Mouse (Mus musculus): ENCODE measurements around the gene Tmem259. TPM values are rescaled to one million over a fixed set of nuclear protein-coding genes. Genes with fewer than 3 reads are reported as not detected.

Gene Tmem259
- polyA plus RNA-seq, 1 experiment from 2014 or later: 16.1 TPM

GRCm38 (mm10) chr10:79983205-79983604 is 925 bp downstream of the Tmem259 start:
- Histone ChIP-seq H3K9me3 (ENCODE audit: control insufficient read depth, low read length) (no peaks in the 10 kb centered on the region), H3K4me3 (ENCODE audit: low read depth, low read length) (peak overlapping the region; percentile 86), H3K27ac (ENCODE audit: low read depth, low read length) (no peak overlapping the region), H3K27me3 (ENCODE audit: control insufficient read depth, insufficient read depth, low read length) (peaks cover 12% of the 10 kb centered on the region), H3K4me2 (ENCODE audit: low read depth) (peak overlapping the region; percentile 79), H3K4me1 (ENCODE audit: control insufficient read depth, insufficient read depth, low read length) (peaks cover 20% of the 10 kb centered on the region), H3K36me3 (ENCODE audit: control insufficient read depth, insufficient read depth, low read length) (peaks cover 8% of the 10 kb centered on the region), H3K9ac (ENCODE audit: low read length) (peak overlapping the region; percentile 89)
- 77% methylated on average over 5 of the region's 5 CpGs for WGBS
- DNase-seq (ENCODE audit: low spot score): no peak
- no peak for ATAC-seq (ENCODE audit: insufficient read depth, low FRiP score, low TSS enrichment)

- ATAC-seq (ENCODE audit: insufficient read depth, low FRiP score, low TSS enrichment) (no peak), DNase-seq (ENCODE audit: low spot score) (no peak)
- Histone ChIP-seq H3K27me3 (ENCODE audit: control insufficient read depth, insufficient read depth, low read length) (no peaks in the 10 kb centered on the region), H3K27ac (ENCODE audit: low read depth, low read length) (no peak overlapping the region), H3K9me3 (ENCODE audit: control insufficient read depth, low read length) (no peaks in the 10 kb centered on the region), H3K4me1 (ENCODE audit: control insufficient read depth, insufficient read depth, low read length) (peaks cover 13% of the 10 kb centered on the region), H3K4me2 (ENCODE audit: low read depth) (no peak overlapping the region), H3K9ac (ENCODE audit: low read length) (no peak overlapping the region), H3K4me3 (ENCODE audit: low read depth, low read length) (no peak overlapping the region), H3K36me3 (ENCODE audit: control insufficient read depth, insufficient read depth, low read length) (peaks cover 37% of the 10 kb centered on the region)
- 92% methylated on average over 22 of the region's 22 CpGs for WGBS
Measured at GRCm38 (mm10) chr10:79979401-79980155, 4.6 kb downstream of the Tmem259 start.

- Histone ChIP-seq H3K36me3 (ENCODE audit: control insufficient read depth, insufficient read depth, low read length) (peaks cover 37% of the 10 kb centered on the region), H3K4me1 (ENCODE audit: control insufficient read depth, insufficient read depth, low read length) (peaks cover 8% of the 10 kb centered on the region)
- no peak for ATAC-seq (ENCODE audit: insufficient read depth, low FRiP score, low TSS enrichment)
Measured at GRCm38 (mm10) chr10:79978061-79978460, 6.1 kb downstream of the Tmem259 start.

GRCm38 (mm10) chr10:79977324-79977723 is 6.8 kb downstream of the Tmem259 start:
- Histone ChIP-seq H3K27me3 (ENCODE audit: control insufficient read depth, insufficient read depth, low read length) (no peaks in the 10 kb centered on the region; the same call in 1 of the 2 replicates), H3K4me2 (ENCODE audit: low read depth) (no peak overlapping the region), H3K36me3 (ENCODE audit: control insufficient read depth, insufficient read depth, low read length) (peaks cover 37% of the 10 kb centered on the region), H3K4me1 (ENCODE audit: control insufficient read depth, insufficient read depth, low read length) (0 out of 2 replicates have a peak, but pooled peaks cover under 1% of the 10 kb centered on the region), H3K4me3 (ENCODE audit: low read depth, low read length) (no peak overlapping the region), H3K9ac (ENCODE audit: low read length) (no peak overlapping the region), H3K9me3 (ENCODE audit: control insufficient read depth, low read length) (no peaks in the 10 kb centered on the region), H3K27ac (ENCODE audit: low read depth, low read length) (no peak overlapping the region)
- ATAC-seq (ENCODE audit: insufficient read depth, low FRiP score, low TSS enrichment) (no peak), DNase-seq (ENCODE audit: low spot score) (no peak)
- WGBS: 75% methylated on average over 28 of the region's 28 CpGs

More at GRCm38 (mm10) chr10:79978061-79978460, 6.1 kb downstream of the Tmem259 start:
- WGBS: 97% methylated on average over 20 of the region's 21 CpGs
- no peak for DNase-seq (ENCODE audit: low spot score)
- H3K27ac ChIP-seq (ENCODE audit: low read depth, low read length): no peak overlapping the region
- no peaks in the 10 kb centered on the region for H3K9me3 ChIP-seq (ENCODE audit: control insufficient read depth, low read length)
- H3K27me3 ChIP-seq (ENCODE audit: control insufficient read depth, insufficient read depth, low read length): no peaks in the 10 kb centered on the region
- H3K9ac ChIP-seq (ENCODE audit: low read length): no peak overlapping the region
- H3K4me2 ChIP-seq (ENCODE audit: low read depth): no peak overlapping the region
- no peak overlapping the region for H3K4me3 ChIP-seq (ENCODE audit: low read depth, low read length)

DNA sequence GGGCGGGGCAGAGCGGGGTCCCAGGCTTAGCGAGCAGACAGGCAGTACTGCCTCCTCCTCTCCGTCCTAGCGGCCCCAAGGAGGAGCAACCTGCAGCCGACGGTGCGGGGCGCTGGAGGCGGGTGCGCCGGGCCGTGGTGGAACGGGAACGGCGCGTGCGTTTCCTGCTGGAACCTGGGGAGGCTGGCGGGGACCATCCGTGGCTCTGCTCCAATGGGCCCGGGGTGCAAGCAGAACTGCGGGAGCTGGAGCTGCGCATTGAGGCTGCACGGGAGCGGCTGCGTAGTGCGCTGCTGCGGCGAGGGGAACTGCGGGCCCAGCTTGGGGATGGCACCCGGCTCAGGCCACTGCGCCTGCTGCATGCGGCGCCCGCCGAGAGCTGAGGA is 7.4 kb downstream of the Tmem259 start:
- Histone ChIP-seq H3K4me2 (ENCODE audit: low read depth) (no peak overlapping the region), H3K27me3 (ENCODE audit: control insufficient read depth, insufficient read depth, low read length) (peaks cover 4% of the 10 kb centered on the region), H3K4me3 (ENCODE audit: low read depth, low read length) (no peak overlapping the region), H3K36me3 (ENCODE audit: control insufficient read depth, insufficient read depth, low read length) (peaks cover 37% of the 10 kb centered on the region), H3K27ac (ENCODE audit: low read depth, low read length) (no peak overlapping the region), H3K9ac (ENCODE audit: low read length) (no peak overlapping the region), H3K9me3 (ENCODE audit: control insufficient read depth, low read length) (no peaks in the 10 kb centered on the region), H3K4me1 (ENCODE audit: control insufficient read depth, insufficient read depth, low read length) (no peaks in the 10 kb centered on the region)
- ATAC-seq (ENCODE audit: insufficient read depth, low FRiP score, low TSS enrichment) (no peak), DNase-seq (ENCODE audit: low spot score) (no peak)
- 71% methylated on average over 31 of the region's 36 CpGs for WGBS

DNA sequence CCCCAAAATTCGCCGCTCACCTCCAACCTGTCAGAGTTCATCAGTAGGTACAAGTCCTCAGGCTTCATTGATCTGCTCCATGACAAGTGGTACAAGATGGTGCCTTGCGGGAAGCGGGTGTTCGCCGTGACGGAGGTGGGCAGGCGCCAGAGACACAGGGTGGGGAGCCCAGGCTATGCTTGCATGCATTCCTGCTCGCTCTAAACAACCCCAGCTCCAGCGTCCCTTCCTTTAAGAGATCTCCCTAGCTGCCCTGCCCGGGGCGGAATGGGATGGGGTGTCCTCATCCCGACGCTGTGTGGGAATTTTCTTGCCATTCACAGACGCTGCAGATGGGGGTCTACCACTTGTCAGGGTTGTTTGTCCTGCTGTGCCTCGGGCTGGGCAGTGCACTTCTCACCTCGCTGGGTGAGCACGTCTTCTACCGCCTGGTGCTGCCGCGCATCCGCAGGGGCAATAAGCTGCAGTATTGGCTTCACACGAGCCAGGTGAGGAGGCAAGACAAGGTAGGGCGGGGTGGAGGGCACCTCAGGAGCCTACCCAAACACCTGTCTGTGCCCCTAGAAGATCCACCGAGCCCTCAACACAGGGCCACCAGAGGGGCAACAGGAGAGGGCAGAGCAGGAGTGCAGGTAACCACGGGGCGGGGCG is 7.9 kb downstream of the Tmem259 start:
- H3K4me3 ChIP-seq (ENCODE audit: low read depth, low read length): no peak overlapping the region
- H3K4me2 ChIP-seq (ENCODE audit: low read depth): no peak overlapping the region
- peaks cover 10% of the 10 kb centered on the region for H3K27me3 ChIP-seq (ENCODE audit: control insufficient read depth, insufficient read depth, low read length)
- H3K36me3 ChIP-seq (ENCODE audit: control insufficient read depth, insufficient read depth, low read length): peaks cover 37% of the 10 kb centered on the region
- WGBS: 82% methylated on average over 26 of the region's 28 CpGs
- H3K4me1 ChIP-seq (ENCODE audit: control insufficient read depth, insufficient read depth, low read length): no peaks in the 10 kb centered on the region
- no peak overlapping the region for H3K9ac ChIP-seq (ENCODE audit: low read length)
- no peak overlapping the region for H3K27ac ChIP-seq (ENCODE audit: low read depth, low read length)
- ATAC-seq (ENCODE audit: insufficient read depth, low FRiP score, low TSS enrichment) (no peak), DNase-seq (ENCODE audit: low spot score) (no peak)
- no peaks in the 10 kb centered on the region for H3K9me3 ChIP-seq (ENCODE audit: control insufficient read depth, low read length)

DNA sequence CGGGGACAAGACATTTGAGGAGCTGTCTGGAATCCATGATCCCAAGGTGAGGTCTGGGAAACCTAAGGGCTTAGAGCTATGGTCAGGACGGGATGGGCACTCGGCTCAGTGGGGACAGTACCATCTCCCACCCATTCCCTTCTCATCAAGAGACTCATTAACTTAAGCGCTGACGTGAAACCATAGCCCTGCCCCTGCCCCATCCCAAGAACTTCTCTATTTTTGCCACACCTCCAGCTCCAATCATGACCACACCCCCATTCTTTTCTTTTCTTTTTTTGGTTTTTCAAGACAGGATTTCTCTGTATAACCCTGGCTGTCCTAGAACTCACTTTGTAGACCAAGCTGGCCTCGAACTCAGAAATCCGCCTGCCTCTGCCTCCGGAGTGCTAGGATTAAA is 9.5 kb downstream of the Tmem259 start:
- Histone ChIP-seq H3K4me1 (ENCODE audit: control insufficient read depth, insufficient read depth, low read length) (no peaks in the 10 kb centered on the region), H3K27ac (ENCODE audit: low read depth, low read length) (no peak overlapping the region), H3K36me3 (ENCODE audit: control insufficient read depth, insufficient read depth, low read length) (peaks cover 35% of the 10 kb centered on the region), H3K9ac (ENCODE audit: low read length) (no peak overlapping the region), H3K27me3 (ENCODE audit: control insufficient read depth, insufficient read depth, low read length) (peaks cover 23% of the 10 kb centered on the region), H3K9me3 (ENCODE audit: control insufficient read depth, low read length) (no peaks in the 10 kb centered on the region), H3K4me3 (ENCODE audit: low read depth, low read length) (no peak overlapping the region), H3K4me2 (ENCODE audit: low read depth) (no peak overlapping the region)
- DNase-seq (ENCODE audit: low spot score) (no peak), ATAC-seq (ENCODE audit: insufficient read depth, low FRiP score, low TSS enrichment) (no peak)
- 91% methylated on average over 8 of the region's 8 CpGs for whole genome bisulfite sequencing

GRCm38 (mm10) chr10:79974087-79974486 is 10.0 kb downstream of the Tmem259 start:
- H3K4me1 ChIP-seq (ENCODE audit: control insufficient read depth, insufficient read depth, low read length): no peaks in the 10 kb centered on the region
- ATAC-seq (ENCODE audit: insufficient read depth, low FRiP score, low TSS enrichment) (no peak), DNase-seq (ENCODE audit: low spot score) (no peak)
- peaks cover 34% of the 10 kb centered on the region for H3K36me3 ChIP-seq (ENCODE audit: control insufficient read depth, insufficient read depth, low read length)
- H3K9me3 ChIP-seq (ENCODE audit: control insufficient read depth, low read length): no peaks in the 10 kb centered on the region
- peaks cover 26% of the 10 kb centered on the region for H3K27me3 ChIP-seq (ENCODE audit: control insufficient read depth, insufficient read depth, low read length)
- no peak overlapping the region for H3K4me2 ChIP-seq (ENCODE audit: low read depth)
- no peak overlapping the region; the same call in 1 of the 2 replicates for H3K4me3 ChIP-seq (ENCODE audit: low read depth, low read length)
- no peak overlapping the region for H3K9ac ChIP-seq (ENCODE audit: low read length)
- 89% methylated on average over 21 of the region's 21 CpGs for WGBS
- H3K27ac ChIP-seq (ENCODE audit: low read depth, low read length): no peak overlapping the region

DNA sequence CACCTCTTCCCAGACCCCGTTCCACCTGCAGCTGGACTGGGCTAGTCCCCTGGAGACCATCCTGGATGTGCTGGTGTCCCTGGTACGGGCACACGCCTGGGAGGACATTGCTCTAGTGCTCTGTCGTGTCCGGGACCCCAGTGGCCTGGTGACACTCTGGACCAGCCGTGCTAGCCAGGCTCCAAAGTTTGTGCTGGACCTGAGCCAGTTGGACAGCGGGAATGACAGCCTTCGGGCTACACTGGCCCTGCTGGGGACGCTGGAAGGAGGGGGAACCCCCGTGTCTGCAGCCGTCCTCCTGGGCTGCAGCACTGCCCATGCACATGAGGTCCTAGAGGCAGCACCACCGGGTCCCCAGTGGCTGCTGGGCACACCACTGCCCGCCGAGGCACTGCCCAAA is 11.3 kb downstream of the Tmem259 start:
- WGBS: 72% methylated on average over 14 of the region's 14 CpGs
- H3K4me3 ChIP-seq (ENCODE audit: low read depth, low read length): no peak overlapping the region
- peaks cover 25% of the 10 kb centered on the region for H3K36me3 ChIP-seq (ENCODE audit: control insufficient read depth, insufficient read depth, low read length)
- H3K9me3 ChIP-seq (ENCODE audit: control insufficient read depth, low read length): no peaks in the 10 kb centered on the region
- DNase-seq (ENCODE audit: low spot score): no peak
- no peak overlapping the region for H3K4me2 ChIP-seq (ENCODE audit: low read depth)
- H3K9ac ChIP-seq (ENCODE audit: low read length): no peak overlapping the region
- H3K27me3 ChIP-seq (ENCODE audit: control insufficient read depth, insufficient read depth, low read length): peaks cover 26% of the 10 kb centered on the region
- ATAC-seq (ENCODE audit: insufficient read depth, low FRiP score, low TSS enrichment): no peak
- no peak overlapping the region for H3K27ac ChIP-seq (ENCODE audit: low read depth, low read length)
- no peaks in the 10 kb centered on the region for H3K4me1 ChIP-seq (ENCODE audit: control insufficient read depth, insufficient read depth, low read length)

Measured in neural tube, embryonic 11.5 days (tissue).